ENCODE assay signal across 9 mouse cellular contexts in the genomic region with DNA sequence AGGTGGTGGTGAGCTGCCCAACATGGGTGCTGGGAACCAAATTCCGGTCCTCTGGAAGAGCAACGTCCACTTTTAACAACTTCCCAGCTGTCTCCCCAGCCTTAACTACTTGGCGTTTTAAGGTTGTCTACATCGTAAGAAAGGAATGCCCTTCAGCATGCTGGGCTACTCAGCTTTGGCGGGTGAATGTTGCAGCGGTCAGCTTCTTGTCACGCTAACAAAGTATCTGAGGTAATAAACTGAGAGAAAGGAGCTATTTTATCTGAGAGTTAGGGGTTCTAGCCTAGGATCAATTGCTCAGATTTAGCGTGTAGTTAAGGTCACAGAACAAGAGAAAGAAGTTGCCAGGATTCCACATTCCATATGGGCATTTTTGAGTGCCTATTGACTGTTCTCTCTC. TPM values are rescaled to one million over a fixed set of nuclear protein-coding genes. Genes with fewer than 3 reads are reported as not detected.
DNase-seq lines count a peak whose midpoint lies in the region; ATAC-seq lines count a peak whose summit lies in the region.
"Had no signal": no experiment of that assay in that cellular context is flagged by ENCODE, and none has a peak within 500 bp of the region (broad histone marks: within the 10 kb centered on the region; RNA-seq: fewer than 3 reads in every experiment).

No protein-coding gene starts in this region.

- peaks cover 22% of the 10 kb centered on the region for H3K4me1 ChIP-seq in forebrain, embryonic 13.5 days
- peaks cover 9% of the 10 kb centered on the region; the same call in 1 of the 2 replicates for H3K4me1 ChIP-seq in forebrain, embryonic 10.5 days
- H3K4me1 ChIP-seq in limb, embryonic 12.5 days (replicated peaks): peaks cover 22% of the 10 kb centered on the region
- H3K4me1 ChIP-seq in limb, embryonic 10.5 days: peaks cover 6% of the 10 kb centered on the region; the same call in 1 of the 2 replicates
- peaks cover 34% of the 10 kb centered on the region for H3K4me1 ChIP-seq in hindbrain, embryonic 13.5 days (replicated peaks)
- peaks cover 17% of the 10 kb centered on the region; the same call in 1 of the 2 replicates for H3K4me1 ChIP-seq in neural tube, embryonic 14.5 days (ENCODE audit: control insufficient read depth, insufficient read depth, low read length)
- H3K4me1 ChIP-seq: liver, embryonic 15.5 days had no signal

- H3K27me3 ChIP-seq in forebrain, embryonic 13.5 days: no peaks in the 10 kb centered on the region
- no peaks in the 10 kb centered on the region for H3K27me3 ChIP-seq in forebrain, embryonic 10.5 days (ENCODE audit: poor library complexity, severe bottlenecking)
- no peaks in the 10 kb centered on the region for H3K27me3 ChIP-seq in limb, embryonic 12.5 days
- H3K27me3 ChIP-seq in limb, embryonic 10.5 days (ENCODE audit: low read depth, poor library complexity, severe bottlenecking): no peaks in the 10 kb centered on the region
- no peaks in the 10 kb centered on the region for H3K27me3 ChIP-seq in hindbrain, embryonic 13.5 days
- H3K27me3 ChIP-seq in neural tube, embryonic 14.5 days (ENCODE audit: control insufficient read depth, insufficient read depth, low read length): no peaks in the 10 kb centered on the region
- H3K27me3 ChIP-seq: liver, embryonic 15.5 days had no signal

- H3K27ac ChIP-seq in forebrain, embryonic 13.5 days: peak overlapping the region; percentile 81
- H3K27ac ChIP-seq in forebrain, embryonic 10.5 days: no peak overlapping the region
- H3K27ac ChIP-seq in limb, embryonic 12.5 days: peak overlapping the region; percentile 89
- H3K27ac ChIP-seq in limb, embryonic 10.5 days: no peak overlapping the region
- H3K27ac ChIP-seq in hindbrain, embryonic 13.5 days: peak overlapping the region; percentile 86
- peak overlapping the region; percentile 41 for H3K27ac ChIP-seq in neural tube, embryonic 14.5 days (ENCODE audit: low read depth, low read length)
- H3K27ac ChIP-seq: liver, embryonic 15.5 days had no signal

- H3K9me3 ChIP-seq in forebrain, embryonic 13.5 days (replicated peaks): no peaks in the 10 kb centered on the region
- H3K9me3 ChIP-seq in forebrain, embryonic 10.5 days: no peaks in the 10 kb centered on the region
- H3K9me3 ChIP-seq in limb, embryonic 12.5 days: no peaks in the 10 kb centered on the region
- H3K9me3 ChIP-seq in limb, embryonic 10.5 days (replicated peaks): no peaks in the 10 kb centered on the region
- no peaks in the 10 kb centered on the region for H3K9me3 ChIP-seq in hindbrain, embryonic 13.5 days
- no peaks in the 10 kb centered on the region for H3K9me3 ChIP-seq in neural tube, embryonic 14.5 days (ENCODE audit: control insufficient read depth, low read length)
- H3K9me3 ChIP-seq: liver, embryonic 15.5 days had no signal

- no peak overlapping the region for H3K4me3 ChIP-seq in forebrain, embryonic 13.5 days
- H3K4me3 ChIP-seq in forebrain, embryonic 10.5 days: no peak overlapping the region
- H3K4me3 ChIP-seq in limb, embryonic 12.5 days (replicated peaks): no peak overlapping the region
- no peak overlapping the region for H3K4me3 ChIP-seq in limb, embryonic 10.5 days
- no peak overlapping the region for H3K4me3 ChIP-seq in hindbrain, embryonic 13.5 days
- H3K4me3 ChIP-seq in neural tube, embryonic 14.5 days (ENCODE audit: low read depth, low read length): no peak overlapping the region
- H3K4me3 ChIP-seq: liver, embryonic 15.5 days had no signal

- no peak for ATAC-seq in forebrain, embryonic 13.5 days
- ATAC-seq in limb, embryonic 12.5 days (ENCODE audit: insufficient number of reproducible peaks, insufficient read depth, low FRiP score, low TSS enrichment, low read depth): no peak
- ATAC-seq in hindbrain, embryonic 13.5 days (ENCODE audit: low FRiP score): no peak
- no peak for ATAC-seq in neural tube, embryonic 14.5 days (ENCODE audit: low read depth)
- no peak for ATAC-seq in erythroblast, adult 5-6 weeks (replicated peaks; ENCODE audit: low FRiP score, poor library complexity, severe bottlenecking)

- 87% methylated on average over 8 of the region's 8 CpGs for WGBS in forebrain, embryonic 13.5 days
- WGBS in forebrain, embryonic 10.5 days: 95% methylated on average over 8 of the region's 8 CpGs
- 85% methylated on average over 8 of the region's 8 CpGs for WGBS in limb, embryonic 12.5 days
- WGBS in limb, embryonic 10.5 days: 89% methylated on average over 8 of the region's 8 CpGs
- WGBS in hindbrain, embryonic 13.5 days: 76% methylated on average over 8 of the region's 8 CpGs
- WGBS in neural tube, embryonic 14.5 days: 57% methylated on average over 8 of the region's 8 CpGs

- H3K4me2 ChIP-seq in forebrain, embryonic 13.5 days: no peak overlapping the region
- H3K4me2 ChIP-seq in limb, embryonic 12.5 days: no peak overlapping the region
- H3K4me2 ChIP-seq in hindbrain, embryonic 13.5 days: no peak overlapping the region
- H3K4me2 ChIP-seq in neural tube, embryonic 14.5 days (ENCODE audit: low read depth, low read length): no peak overlapping the region
- H3K4me2 ChIP-seq: liver, embryonic 15.5 days had no signal

- DNase-seq in forebrain, embryonic 10.5 days (ENCODE audit: extremely low spot score, low spot score): no peak
- no peak for DNase-seq in limb, embryonic 10.5 days (ENCODE audit: low spot score)
- no peak for DNase-seq in embryo, embryonic 11 days

- peaks cover 15% of the 10 kb centered on the region; the same call in 1 of the 2 replicates for H3K36me3 ChIP-seq in forebrain, embryonic 13.5 days (ENCODE audit: poor library complexity, severe bottlenecking)
- H3K36me3 ChIP-seq in forebrain, embryonic 10.5 days (replicated peaks): peaks cover 11% of the 10 kb centered on the region; the same call in 1 of the 2 replicates
- peaks cover 3% of the 10 kb centered on the region; the same call in 1 of the 2 replicates for H3K36me3 ChIP-seq in limb, embryonic 12.5 days
- H3K36me3 ChIP-seq in limb, embryonic 10.5 days: peaks cover 22% of the 10 kb centered on the region
- H3K36me3 ChIP-seq in hindbrain, embryonic 13.5 days: no peaks in the 10 kb centered on the region
- no peaks in the 10 kb centered on the region for H3K36me3 ChIP-seq in neural tube, embryonic 14.5 days (ENCODE audit: control insufficient read depth, insufficient read depth, low read length)
- H3K36me3 ChIP-seq: liver, embryonic 15.5 days had no signal

- no peak overlapping the region for H3K9ac ChIP-seq in forebrain, embryonic 13.5 days
- no peak overlapping the region for H3K9ac ChIP-seq in limb, embryonic 12.5 days (replicated peaks)
- H3K9ac ChIP-seq in hindbrain, embryonic 13.5 days: no peak overlapping the region
- no peak overlapping the region for H3K9ac ChIP-seq in neural tube, embryonic 14.5 days (replicated peaks; ENCODE audit: low read depth, low read length)
- H3K9ac ChIP-seq: liver, embryonic 15.5 days had no signal

RNA-seq across cellular contexts. Expression of a gene that starts 59.4 kb away (rescaled TPM):
- polyA plus RNA-seq in forebrain, embryonic 13.5 days (2015; fragmentation: Nextera tagmentation; extraction: Ambion mirVana): 0.09 and 0.16 TPM in 2 replicates
- not detected in 2 replicates for polyA plus RNA-seq in forebrain, embryonic 10.5 days (2016; fragmentation: Nextera tagmentation; extraction: Ambion mirVana)
- 0.15 TPM in 1 of 2 replicates, not detected in the other for polyA plus RNA-seq in limb, embryonic 12.5 days (2016; fragmentation: Nextera tagmentation; extraction: Ambion mirVana)
- not detected in 2 replicates for polyA plus RNA-seq in limb, embryonic 10.5 days (2016; fragmentation: Nextera tagmentation; extraction: Ambion mirVana)
- polyA plus RNA-seq in hindbrain, embryonic 13.5 days (2015; fragmentation: Nextera tagmentation; extraction: Ambion mirVana): 0.18 TPM in 1 of 2 replicates, not detected in the other
- polyA plus RNA-seq in neural tube, embryonic 14.5 days (2014; fragmentation: Nextera tagmentation; extraction: Ambion mirVana): 0.11 and 0.14 TPM in 2 replicates
- not detected in 2 replicates for total RNA-seq in erythroblast, adult 5-6 weeks (2015; ENCODE audit: low replicate concordance)
- not detected in 2 replicates for total RNA-seq in erythroblast, adult 5-6 weeks (2017; ENCODE audit: low replicate concordance)
- polyA plus RNA-seq: liver, embryonic 15.5 days had no signal

Comparison
In these comparisons a context has a peak if more than half of its experiments do, and no peak if none do; other contexts are left out.
1. H3K27ac ChIP-seq: peak in forebrain, embryonic 13.5 days (single experiment), limb, embryonic 12.5 days (single experiment), hindbrain, embryonic 13.5 days (single experiment) and neural tube, embryonic 14.5 days (single experiment); none in forebrain, embryonic 10.5 days (single experiment) and limb, embryonic 10.5 days (single experiment).